Mouse (Mus musculus) E14TG2a.4 (cell line): Measurements from ENCODE around the gene Ltbr.

ENCODE experiments used
- H3K27me3 ChIP-seq: 2 replicates; pipeline ENCODE4 v1.6.1; 2014; ENCODE audit warnings: low read length, control low read depth; ENCODE audit not compliant: insufficient read depth
- H3K36me3 ChIP-seq: 2 replicates; pipeline ENCODE4 v1.6.1; 2014; ENCODE audit warnings: low read length, control low read depth; ENCODE audit not compliant: insufficient read depth
- H3K4me1 ChIP-seq: replicated peaks from 2 replicates; pipeline ENCODE4 v1.6.1; 2014; ENCODE audit warnings: low read depth, low read length, control low read depth
- H3K4me3 ChIP-seq: replicated peaks from 2 replicates; pipeline ENCODE4 v1.5.1; 2014; ENCODE audit warnings: mild to moderate bottlenecking, low read length
- H3K9me3 ChIP-seq: 2 replicates; pipeline ENCODE4 v1.6.1; 2014; ENCODE audit warnings: low read length, control low read depth
- CTCF ChIP-seq: conservative IDR thresholded peaks from 2 replicates; pipeline ENCODE4 v1.5.1; 2014; ENCODE audit warnings: low read length
- NANOG ChIP-seq: IDR thresholded peaks from 2 replicates; pipeline ENCODE4 v1.6.1; 2014; ENCODE audit warnings: borderline replicate concordance, low read length, mixed read lengths
- POU5F1 ChIP-seq: IDR thresholded peaks from 2 replicates; pipeline ENCODE4 v1.6.1; 2014; ENCODE audit warnings: low read length, borderline replicate concordance

Gene Ltbr

GRCm38 (mm10) chr6:125313546-125314230, at the start of gene Ltbr:
Ltbr (minus strand) TSS chr6:125313885.
- no peak for TF ChIP-seq CTCF
- TF ChIP-seq NANOG, result no peak
- no peak for TF ChIP-seq POU5F1
- Histone ChIP-seq H3K4me1 (peaks cover 30% of the 10 kb centered on the region), H3K27me3 (peaks cover 54% of the 10 kb centered on the region), H3K9me3 (no peaks in the 10 kb centered on the region), H3K4me3 (peak within 1 kb of the TSS; percentile 75), H3K36me3 (no peaks in the 10 kb centered on the region)

GRCm38 (mm10) chr6:125363021-125363420, 49.3 kb upstream of the Ltbr start:
- H3K9me3 ChIP-seq, result peaks cover 5% of the 10 kb centered on the region; the same call in 1 of the 2 replicates
- peaks cover 92% of the 10 kb centered on the region for H3K4me1 ChIP-seq
- peaks cover 65% of the 10 kb centered on the region for H3K27me3 ChIP-seq
- H3K36me3 ChIP-seq, result no peaks in the 10 kb centered on the region
- TF ChIP-seq POU5F1, result no peak
- H3K4me3 ChIP-seq, result peak overlapping the region; percentile 61

GRCm38 (mm10) chr6:125361467-125362291, 48.0 kb upstream of the Ltbr start:
- TF ChIP-seq POU5F1, result no peak
- peak; percentile 37 for TF ChIP-seq CTCF
- peaks cover 94% of the 10 kb centered on the region for H3K4me1 ChIP-seq
- peaks cover 75% of the 10 kb centered on the region for H3K27me3 ChIP-seq
- H3K4me3 ChIP-seq, result peak overlapping the region; percentile 62
- H3K9me3 ChIP-seq, result peaks cover 5% of the 10 kb centered on the region; the same call in 1 of the 2 replicates
- H3K36me3 ChIP-seq, result no peaks in the 10 kb centered on the region

GRCm38 (mm10) chr6:125360846-125361245, 47.2 kb upstream of the Ltbr start:
- Histone ChIP-seq H3K9me3 (peaks cover 5% of the 10 kb centered on the region; the same call in 1 of the 2 replicates), H3K4me1 (peaks cover 96% of the 10 kb centered on the region), H3K4me3 (peak overlapping the region; percentile 62; the same call in 1 of the 2 replicates), H3K27me3 (peaks cover 76% of the 10 kb centered on the region), H3K36me3 (no peaks in the 10 kb centered on the region)
- TF ChIP-seq CTCF (no peak), NANOG (no peak), POU5F1 (no peak)

GRCm38 (mm10) chr6:125359999-125360398, 46.3 kb upstream of the Ltbr start:
- Histone ChIP-seq H3K4me3 (no peak overlapping the region), H3K27me3 (peaks cover 78% of the 10 kb centered on the region), H3K36me3 (no peaks in the 10 kb centered on the region), H3K9me3 (peaks cover 5% of the 10 kb centered on the region; the same call in 1 of the 2 replicates), H3K4me1 (peaks cover 99% of the 10 kb centered on the region)
- TF ChIP-seq POU5F1 (no peak), CTCF (peak; percentile 17; the same call in 1 of the 2 replicates)

GRCm38 (mm10) chr6:125357334-125357733, 43.6 kb upstream of the Ltbr start:
- peaks cover 98% of the 10 kb centered on the region for H3K4me1 ChIP-seq
- no peaks in the 10 kb centered on the region for H3K36me3 ChIP-seq
- no peak for TF ChIP-seq POU5F1
- TF ChIP-seq NANOG, result no peak
- TF ChIP-seq CTCF, result no peak
- peaks cover 72% of the 10 kb centered on the region for H3K27me3 ChIP-seq
- peaks cover 5% of the 10 kb centered on the region; the same call in 1 of the 2 replicates for H3K9me3 ChIP-seq
- H3K4me3 ChIP-seq, result peak overlapping the region; percentile 2; the same call in 1 of the 2 replicates

GRCm38 (mm10) chr6:125356264-125356663, 42.6 kb upstream of the Ltbr start:
- Histone ChIP-seq H3K4me3 (no peak overlapping the region), H3K4me1 (peaks cover 91% of the 10 kb centered on the region), H3K27me3 (peaks cover 72% of the 10 kb centered on the region), H3K9me3 (peaks cover 9% of the 10 kb centered on the region), H3K36me3 (no peaks in the 10 kb centered on the region)
- no peak for TF ChIP-seq CTCF
- TF ChIP-seq NANOG, result no peak
- TF ChIP-seq POU5F1, result no peak

GRCm38 (mm10) chr6:125355197-125355741, 41.6 kb upstream of the Ltbr start:
- H3K9me3 ChIP-seq, result peaks cover 19% of the 10 kb centered on the region
- TF ChIP-seq NANOG (no peak), POU5F1 (no peak), CTCF (no peak)
- peaks cover 85% of the 10 kb centered on the region for H3K4me1 ChIP-seq
- peaks cover 69% of the 10 kb centered on the region for H3K27me3 ChIP-seq
- no peaks in the 10 kb centered on the region for H3K36me3 ChIP-seq
- H3K4me3 ChIP-seq, result peak overlapping the region; percentile 50
